Mouse (Mus musculus): ENCODE data around the gene Thap2. TPM values are rescaled to one million over a fixed set of nuclear protein-coding genes. Genes with fewer than 3 reads are reported as not detected.

The Thap2 gene
- polyA plus RNA-seq (2014; fragmentation: Nextera tagmentation; extraction: Ambion mirVana) = 8.1 and 14.1 TPM in 2 replicates

DNA sequence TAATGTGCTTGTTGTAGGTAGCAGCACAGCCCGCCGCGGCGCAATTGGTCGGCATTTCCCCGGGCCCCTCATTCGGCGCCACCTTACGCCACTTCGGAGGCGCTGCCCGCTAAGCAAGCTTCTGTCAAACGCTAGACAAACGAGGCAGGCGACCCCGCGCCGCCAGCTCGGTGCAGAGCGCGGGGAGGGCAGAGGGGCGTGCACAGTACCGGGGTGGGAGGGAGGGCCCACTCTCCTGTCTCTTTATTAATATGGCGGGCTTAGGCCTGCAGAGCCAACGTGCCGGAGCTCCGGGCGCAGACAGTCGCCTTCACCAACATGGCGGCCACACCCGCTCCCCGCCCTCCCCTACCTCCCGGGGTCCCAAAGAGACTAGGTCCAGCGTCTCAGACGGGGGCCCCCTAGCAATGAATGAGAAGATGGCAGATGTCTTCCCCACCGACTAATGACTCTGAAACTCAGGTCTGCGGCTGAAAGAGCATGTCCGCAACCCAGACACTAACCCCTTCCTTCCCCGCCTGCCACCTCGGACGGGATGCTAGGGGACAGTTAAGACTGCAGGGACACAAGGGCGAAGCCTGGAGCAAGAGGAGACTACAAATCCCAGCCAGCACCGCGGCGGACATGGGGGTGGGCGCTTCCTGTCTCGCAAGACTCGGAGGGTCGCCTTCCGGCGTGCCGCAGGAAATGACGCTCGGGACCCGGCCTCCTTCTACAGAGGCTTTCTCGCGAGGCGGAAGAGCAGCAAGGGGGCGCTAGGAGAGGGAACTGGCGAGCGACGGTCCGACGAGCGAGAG, at the start of gene Thap2, which contains the start of gene Zfc3h1:
TSS of gene Thap2 (minus strand) at position 223 of the 797 bp plus-strand sequence.
TSS of gene Zfc3h1 (plus strand) at position 739 of the 797 bp plus-strand sequence.
- H3K4me2 ChIP-seq (ENCODE audit: low read length) = peak within 1 kb of the TSS; percentile 89
- peak within 1 kb of the TSS; percentile 75 to 85 for H3K4me3 ChIP-seq (ENCODE audit: control insufficient read depth in 1 of 2, insufficient read depth in 1 of 2, low read depth in 1 of 2, low read length in 2 of 2)
- H3K36me3 ChIP-seq (ENCODE audit: control insufficient read depth, insufficient read depth, low read length) = peaks cover 10% of the 10 kb centered on the region
- ATAC-seq (ENCODE audit: insufficient number of reproducible peaks, insufficient read depth, low FRiP score, low read depth) = peak; percentile 98
- no peaks in the 10 kb centered on the region for H3K9me3 ChIP-seq (ENCODE audit: control insufficient read depth, low read length)
- peak within 1 kb of the TSS; percentile 93 for H3K9ac ChIP-seq (ENCODE audit: low read length)
- H3K27ac ChIP-seq (replicated peaks in 1 of 2; ENCODE audit: control insufficient read depth in 1 of 2, insufficient read depth in 1 of 2, low read depth in 2 of 2, low read length in 2 of 2) = peak within 1 kb of the TSS; percentile 98
- WGBS = under 1% methylated on average over 65 of the region's 65 CpGs
- H3K27me3 ChIP-seq (ENCODE audit: control insufficient read depth, insufficient read depth, low read length) = no peaks in the 10 kb centered on the region
- peaks cover 2 to 33% of the 10 kb centered on the region in 2 experiments for H3K4me1 ChIP-seq (ENCODE audit: control insufficient read depth in 2 of 2, insufficient read depth in 2 of 2, low read length in 2 of 2)

DNA sequence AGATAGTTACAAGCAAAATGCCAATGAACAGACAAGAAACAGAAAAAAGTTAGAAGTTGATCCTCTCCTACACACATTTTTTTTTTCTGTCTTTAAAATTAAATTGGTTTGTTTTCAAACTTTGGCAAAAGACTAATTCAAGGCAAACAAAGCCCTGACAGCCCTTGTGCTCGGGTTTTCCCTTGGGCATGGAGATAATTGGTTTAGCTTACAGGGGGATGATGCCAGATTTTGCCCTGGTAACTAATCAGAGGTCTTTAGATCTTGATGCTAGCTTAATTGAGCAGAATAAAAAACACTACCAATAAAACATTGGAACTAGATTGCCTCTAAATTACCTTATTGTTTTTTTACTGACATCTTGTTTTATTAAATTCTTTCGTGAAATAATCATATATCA, 41.1 kb upstream of the Thap2 start:
- no peaks in the 10 kb centered on the region for H3K27me3 ChIP-seq (ENCODE audit: control insufficient read depth, insufficient read depth, low read length)
- ATAC-seq (ENCODE audit: insufficient number of reproducible peaks, insufficient read depth, low FRiP score, low read depth) = no peak
- no peaks in the 10 kb centered on the region for H3K4me1 ChIP-seq (ENCODE audit: control insufficient read depth in 2 of 2, insufficient read depth in 2 of 2, low read length in 2 of 2)
- no peaks in the 10 kb centered on the region for H3K9me3 ChIP-seq (ENCODE audit: control insufficient read depth, low read length)
- H3K36me3 ChIP-seq (ENCODE audit: control insufficient read depth, insufficient read depth, low read length) = peaks cover 87% of the 10 kb centered on the region
- no peak overlapping the region for H3K4me2 ChIP-seq (ENCODE audit: low read length)
- H3K27ac ChIP-seq (replicated peaks in 1 of 2; ENCODE audit: control insufficient read depth in 1 of 2, insufficient read depth in 1 of 2, low read depth in 2 of 2, low read length in 2 of 2) = no peak overlapping the region
- 79% methylated on average over 2 of the region's 2 CpGs for WGBS
- no peak overlapping the region for H3K4me3 ChIP-seq (ENCODE audit: control insufficient read depth in 1 of 2, insufficient read depth in 1 of 2, low read depth in 1 of 2, low read length in 2 of 2)
- no peak overlapping the region for H3K9ac ChIP-seq (ENCODE audit: low read length)

DNA sequence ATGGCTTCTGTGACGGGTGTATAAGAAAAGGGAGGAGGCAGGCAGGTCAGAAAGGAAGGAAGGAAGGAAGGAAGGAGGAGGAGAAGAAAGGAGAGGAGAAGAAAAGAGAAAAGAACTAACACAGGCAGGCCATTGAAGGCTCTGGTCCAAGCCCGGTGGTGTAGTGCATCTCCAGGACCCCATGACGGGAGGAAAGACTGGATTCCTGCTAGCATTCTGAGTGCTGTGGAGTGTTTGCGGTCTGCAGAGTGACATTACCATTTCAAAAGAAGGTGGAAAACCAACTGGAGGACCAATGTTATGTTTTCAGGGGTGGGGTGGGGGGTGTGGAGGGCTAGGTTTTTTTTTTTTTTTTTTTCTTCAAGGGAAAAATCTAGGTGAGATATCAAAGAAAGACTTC, 37.7 kb upstream of the Thap2 start:
- 82% methylated on average over 4 of the region's 4 CpGs for WGBS

GRCm38 (mm10) chr10:115414056-115414455, 29.8 kb upstream of the Thap2 start:
- Histone ChIP-seq H3K9me3 (ENCODE audit: control insufficient read depth, low read length) (no peaks in the 10 kb centered on the region), H3K9ac (ENCODE audit: low read length) (no peak overlapping the region), H3K27ac (replicated peaks in 1 of 2; ENCODE audit: control insufficient read depth in 1 of 2, insufficient read depth in 1 of 2, low read depth in 2 of 2, low read length in 2 of 2) (no peak overlapping the region), H3K4me3 (ENCODE audit: control insufficient read depth in 1 of 2, insufficient read depth in 1 of 2, low read depth in 1 of 2, low read length in 2 of 2) (no peak overlapping the region), H3K4me1 (ENCODE audit: control insufficient read depth in 2 of 2, insufficient read depth in 2 of 2, low read length in 2 of 2) (no peaks in the 10 kb centered on the region), H3K36me3 (ENCODE audit: control insufficient read depth, insufficient read depth, low read length) (peaks cover 96% of the 10 kb centered on the region), H3K27me3 (ENCODE audit: control insufficient read depth, insufficient read depth, low read length) (no peaks in the 10 kb centered on the region), H3K4me2 (ENCODE audit: low read length) (no peak overlapping the region)
- WGBS = 74% methylated on average over 3 of the region's 3 CpGs
- ATAC-seq (ENCODE audit: insufficient number of reproducible peaks, insufficient read depth, low FRiP score, low read depth) = no peak

More for the DNA sequence above, 37.7 kb upstream of the Thap2 start:
- Histone ChIP-seq H3K27me3 (ENCODE audit: control insufficient read depth, insufficient read depth, low read length) (no peaks in the 10 kb centered on the region), H3K27ac (replicated peaks in 1 of 2; ENCODE audit: control insufficient read depth in 1 of 2, insufficient read depth in 1 of 2, low read depth in 2 of 2, low read length in 2 of 2) (no peak overlapping the region), H3K36me3 (ENCODE audit: control insufficient read depth, insufficient read depth, low read length) (peaks cover 86% of the 10 kb centered on the region), H3K4me1 (ENCODE audit: control insufficient read depth in 2 of 2, insufficient read depth in 2 of 2, low read length in 2 of 2) (no peaks in the 10 kb centered on the region), H3K4me3 (ENCODE audit: control insufficient read depth in 1 of 2, insufficient read depth in 1 of 2, low read depth in 1 of 2, low read length in 2 of 2) (no peak overlapping the region), H3K9me3 (ENCODE audit: control insufficient read depth, low read length) (no peaks in the 10 kb centered on the region), H3K4me2 (ENCODE audit: low read length) (no peak overlapping the region), H3K9ac (ENCODE audit: low read length) (no peak overlapping the region)
- no peak for ATAC-seq (ENCODE audit: insufficient number of reproducible peaks, insufficient read depth, low FRiP score, low read depth)

DNA sequence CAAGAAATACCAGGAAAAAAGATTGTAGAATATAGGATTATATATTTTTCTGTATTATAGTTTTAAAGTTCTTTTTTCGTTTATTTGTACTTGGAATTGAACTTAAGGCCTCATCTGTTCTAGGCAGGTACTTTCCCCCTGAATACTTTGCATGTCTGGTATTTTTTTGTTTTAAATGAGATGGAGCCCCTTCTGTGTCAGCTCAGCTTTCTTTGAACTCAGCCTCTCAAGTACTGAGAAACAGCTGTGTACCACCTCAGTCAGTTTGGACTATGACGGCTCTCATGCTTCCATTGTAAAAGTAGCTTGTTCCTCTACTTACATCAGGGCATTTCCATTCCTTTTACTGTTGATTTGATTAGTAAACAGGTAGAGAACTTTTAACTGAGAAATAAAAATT, 29.3 kb upstream of the Thap2 start:
- H3K9me3 ChIP-seq (ENCODE audit: control insufficient read depth, low read length) = no peaks in the 10 kb centered on the region
- no peak for ATAC-seq (ENCODE audit: insufficient number of reproducible peaks, insufficient read depth, low FRiP score, low read depth)
- H3K4me2 ChIP-seq (ENCODE audit: low read length) = no peak overlapping the region
- WGBS = 90% methylated on average over 2 of the region's 2 CpGs
- H3K4me3 ChIP-seq (ENCODE audit: control insufficient read depth in 1 of 2, insufficient read depth in 1 of 2, low read depth in 1 of 2, low read length in 2 of 2) = no peak overlapping the region
- H3K4me1 ChIP-seq (ENCODE audit: control insufficient read depth in 2 of 2, insufficient read depth in 2 of 2, low read length in 2 of 2) = no peaks in the 10 kb centered on the region
- no peak overlapping the region for H3K9ac ChIP-seq (ENCODE audit: low read length)
- H3K27me3 ChIP-seq (ENCODE audit: control insufficient read depth, insufficient read depth, low read length) = no peaks in the 10 kb centered on the region
- H3K27ac ChIP-seq (replicated peaks in 1 of 2; ENCODE audit: control insufficient read depth in 1 of 2, insufficient read depth in 1 of 2, low read depth in 2 of 2, low read length in 2 of 2) = no peak overlapping the region
- H3K36me3 ChIP-seq (ENCODE audit: control insufficient read depth, insufficient read depth, low read length) = peaks cover 96% of the 10 kb centered on the region

DNA sequence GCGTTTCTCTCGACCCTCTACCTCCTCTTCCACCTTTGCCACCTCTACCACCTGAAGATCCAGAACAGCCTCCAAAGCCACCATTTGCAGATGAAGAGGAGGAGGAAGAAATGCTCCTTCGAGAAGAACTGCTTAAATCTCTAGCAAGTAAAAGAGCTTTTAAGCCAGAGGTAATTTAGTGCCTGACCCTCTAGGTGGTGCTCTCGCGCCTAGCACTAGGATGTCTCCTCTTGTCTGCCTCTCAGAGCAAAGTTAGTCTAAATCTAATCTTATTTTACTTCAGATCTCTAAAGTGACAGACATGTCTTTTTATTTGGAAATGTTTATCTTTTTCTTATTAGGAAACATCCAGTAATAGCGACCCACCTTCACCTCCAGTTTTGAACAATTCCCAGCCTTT, 22.1 kb upstream of the Thap2 start:
- Histone ChIP-seq H3K9ac (ENCODE audit: low read length) (no peak overlapping the region), H3K27ac (replicated peaks in 1 of 2; ENCODE audit: control insufficient read depth in 1 of 2, insufficient read depth in 1 of 2, low read depth in 2 of 2, low read length in 2 of 2) (no peak overlapping the region), H3K9me3 (ENCODE audit: control insufficient read depth, low read length) (no peaks in the 10 kb centered on the region), H3K4me3 (ENCODE audit: control insufficient read depth in 1 of 2, insufficient read depth in 1 of 2, low read depth in 1 of 2, low read length in 2 of 2) (no peak overlapping the region), H3K4me1 (ENCODE audit: control insufficient read depth in 2 of 2, insufficient read depth in 2 of 2, low read length in 2 of 2) (no peaks in the 10 kb centered on the region), H3K4me2 (ENCODE audit: low read length) (no peak overlapping the region), H3K36me3 (ENCODE audit: control insufficient read depth, insufficient read depth, low read length) (peaks cover 92% of the 10 kb centered on the region), H3K27me3 (ENCODE audit: control insufficient read depth, insufficient read depth, low read length) (no peaks in the 10 kb centered on the region)
- no peak for ATAC-seq (ENCODE audit: insufficient number of reproducible peaks, insufficient read depth, low FRiP score, low read depth)
- WGBS = 71% methylated on average over 6 of the region's 6 CpGs

GRCm38 (mm10) chr10:115391896-115392295, 7.7 kb upstream of the Thap2 start:
- Histone ChIP-seq H3K36me3 (ENCODE audit: control insufficient read depth, insufficient read depth, low read length) (peaks cover 76% of the 10 kb centered on the region), H3K27me3 (ENCODE audit: control insufficient read depth, insufficient read depth, low read length) (no peaks in the 10 kb centered on the region)
- 89% methylated on average over 1 of the region's 1 CpGs for WGBS

More at GRCm38 (mm10) chr10:115391896-115392295, 7.7 kb upstream of the Thap2 start:
- Histone ChIP-seq H3K27ac (replicated peaks in 1 of 2; ENCODE audit: control insufficient read depth in 1 of 2, insufficient read depth in 1 of 2, low read depth in 2 of 2, low read length in 2 of 2) (no peak overlapping the region), H3K9ac (ENCODE audit: low read length) (no peak overlapping the region), H3K4me3 (ENCODE audit: control insufficient read depth in 1 of 2, insufficient read depth in 1 of 2, low read depth in 1 of 2, low read length in 2 of 2) (no peak overlapping the region), H3K4me1 (ENCODE audit: control insufficient read depth in 2 of 2, insufficient read depth in 2 of 2, low read length in 2 of 2) (peaks cover 0 to 12% of the 10 kb centered on the region in 2 experiments; a peak in 3 of 4 replicates), H3K4me2 (ENCODE audit: low read length) (no peak overlapping the region), H3K9me3 (ENCODE audit: control insufficient read depth, low read length) (no peaks in the 10 kb centered on the region)
- no peak for ATAC-seq (ENCODE audit: insufficient number of reproducible peaks, insufficient read depth, low FRiP score, low read depth)

Measured in heart, embryonic 14.5 days (tissue).